Mouse (Mus musculus) midbrain, embryonic 14.5 days (tissue): ENCODE measurements around the gene Pald1. TPM values are rescaled to one million over a fixed set of nuclear protein-coding genes. Genes with fewer than 3 reads are reported as not detected.

Experiments
- ATAC-seq: fragments of 200-750 bp; cut with Nextera tagmentation; 2 replicates; pipeline ENCODE4 v1.8.0; 2017; ENCODE audit warnings: moderate number of reproducible peaks, moderate library complexity; ENCODE audit not compliant: low FRiP score, low TSS enrichment
- DNase-seq: peaks from one replicate; pipeline ENCODE4 v3.0.0-alpha.2; 2015
- H3K27ac ChIP-seq: fragments of 300-500 bp; sonication (generic); replicated peaks from 2 replicates; pipeline ENCODE4 v1.5.1; 2014; ENCODE audit warnings: mild to moderate bottlenecking, low read depth, low read length, moderate library complexity
- H3K27me3 ChIP-seq: fragments of 300-500 bp; sonication (generic); 2 replicates; pipeline ENCODE4 v1.6.1; 2014; ENCODE audit warnings: low read length, control low read depth, mixed read lengths; ENCODE audit not compliant: control insufficient read depth, insufficient read depth
- H3K36me3 ChIP-seq: fragments of 300-500 bp; sonication (generic); 2 replicates; pipeline ENCODE4 v1.6.1; 2014; ENCODE audit warnings: low read length, control low read depth; ENCODE audit not compliant: control insufficient read depth, insufficient read depth
- H3K4me1 ChIP-seq: fragments of 300-500 bp; sonication (generic); 2 replicates; pipeline ENCODE4 v1.6.1; 2014; ENCODE audit warnings: mild to moderate bottlenecking, antibody characterized with exemption, low read length, control low read depth; ENCODE audit not compliant: control insufficient read depth, insufficient read depth
- H3K4me2 ChIP-seq: fragments of 300-500 bp; sonication (generic); 2 replicates; pipeline ENCODE4 v1.6.1; 2014; ENCODE audit warnings: mild to moderate bottlenecking, low read length, moderate library complexity
- H3K4me3 ChIP-seq: fragments of 300-500 bp; sonication (generic); replicated peaks from 2 replicates; pipeline ENCODE4 v1.5.1; 2014; ENCODE audit warnings: low read depth, low read length
- H3K9ac ChIP-seq: fragments of 300-500 bp; sonication (generic); replicated peaks from 2 replicates; pipeline ENCODE4 v1.6.1; 2014; ENCODE audit warnings: mild to moderate bottlenecking, low read length, moderate library complexity
- H3K9me3 ChIP-seq: fragments of 300-500 bp; sonication (generic); 2 replicates; pipeline ENCODE4 v1.6.1; 2016; ENCODE audit warnings: low read length, control low read depth, mixed read lengths; ENCODE audit not compliant: control insufficient read depth
- WGBS: fragments of 180-500 bp; shearing (Covaris S2); extraction: QIAGEN DNeasy Blood & Tissue Kit; methylation state at CpG from one replicate; pipeline ENCODE4 v1.1.7; 2014; 5-methylcytosine and 5-hydroxymethylcytosine counted together
- polyA plus RNA-seq: library from polyadenylated mRNA; unstranded; fragments of >200 nt; fragmentation: Nextera tagmentation; extraction: Ambion mirVana; gene quantifications from 2 replicates; pipeline ENCODE4 v1.2.1, GENCODE M21; 2014

Gene Pald1
- polyA plus RNA-seq, 1 experiment from 2014 or later, result 18.7 TPM

DNA sequence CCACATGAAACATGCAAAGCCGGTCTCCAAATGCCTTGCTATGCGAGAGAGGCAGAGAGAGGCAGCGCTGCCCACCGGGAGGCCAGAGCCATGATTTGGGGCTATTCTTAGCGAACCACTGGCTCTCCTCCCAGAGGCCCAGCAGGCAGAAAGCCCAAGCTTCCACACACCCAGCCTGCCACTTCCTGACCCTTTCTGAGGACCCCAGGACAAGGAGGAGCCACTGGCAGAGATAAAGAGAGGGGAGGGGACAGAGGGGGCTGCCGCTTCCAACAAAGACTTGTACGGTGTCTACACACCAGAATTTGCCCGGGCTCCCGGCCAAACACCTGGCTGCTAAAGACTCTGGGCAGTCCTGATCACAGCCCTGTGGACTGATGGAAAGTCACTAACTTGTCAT lies 3.1 kb downstream of the Pald1 start:
- Histone ChIP-seq H3K4me3 (no peak overlapping the region), H3K9ac (no peak overlapping the region), H3K36me3 (no peaks in the 10 kb centered on the region), H3K9me3 (no peaks in the 10 kb centered on the region), H3K4me2 (peak overlapping the region; percentile 90), H3K4me1 (peaks cover 27% of the 10 kb centered on the region), H3K27me3 (no peaks in the 10 kb centered on the region), H3K27ac (peak overlapping the region; percentile 10; the same call in 1 of the 2 replicates)
- DNase-seq (peak; percentile 35), ATAC-seq (no peak)
- WGBS, result 5% methylated on average over 9 of the region's 9 CpGs

DNA sequence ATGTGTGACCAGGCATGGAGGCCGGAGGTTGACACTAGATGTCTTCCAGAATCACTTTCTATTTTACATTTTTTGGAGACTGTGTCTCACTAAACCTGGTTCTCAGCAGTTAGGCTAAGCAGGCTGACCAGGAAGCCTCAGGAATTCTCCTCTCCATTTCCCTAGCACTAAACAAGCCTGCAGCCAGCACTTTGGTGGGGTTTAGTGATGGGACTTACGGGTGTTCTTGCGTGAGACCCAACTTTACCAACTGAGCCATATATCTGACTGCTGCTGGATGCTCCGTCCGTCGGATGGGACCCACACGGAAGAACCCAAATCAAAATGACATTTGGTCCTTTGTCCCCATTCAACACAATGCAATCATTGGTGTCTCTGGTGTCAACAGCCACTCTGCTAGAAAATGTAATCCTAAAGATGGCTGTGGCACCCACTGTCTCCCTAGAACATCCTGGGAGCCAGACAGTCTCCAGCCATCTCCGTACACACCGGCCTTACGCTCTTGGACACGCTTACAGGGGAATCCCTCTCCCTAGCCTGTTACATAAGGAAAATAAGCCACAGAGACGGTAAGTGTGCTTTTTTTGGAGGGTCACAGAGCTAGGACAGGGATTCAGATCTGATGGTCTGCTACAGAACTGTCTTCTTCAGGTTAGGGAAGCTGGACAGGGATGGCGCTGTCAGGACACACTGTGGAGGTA lies 3.8 kb downstream of the Pald1 start:
- no peaks in the 10 kb centered on the region for H3K36me3 ChIP-seq
- no peak for ATAC-seq
- H3K9me3 ChIP-seq, result no peaks in the 10 kb centered on the region
- H3K4me2 ChIP-seq, result peak overlapping the region; percentile 90; the same call in 1 of the 2 replicates
- H3K4me1 ChIP-seq, result peaks cover 27% of the 10 kb centered on the region
- DNase-seq, result no peak
- 83% methylated on average over 13 of the region's 13 CpGs for WGBS
- H3K27me3 ChIP-seq, result no peaks in the 10 kb centered on the region
- no peak overlapping the region for H3K9ac ChIP-seq
- no peak overlapping the region for H3K4me3 ChIP-seq
- no peak overlapping the region for H3K27ac ChIP-seq

DNA sequence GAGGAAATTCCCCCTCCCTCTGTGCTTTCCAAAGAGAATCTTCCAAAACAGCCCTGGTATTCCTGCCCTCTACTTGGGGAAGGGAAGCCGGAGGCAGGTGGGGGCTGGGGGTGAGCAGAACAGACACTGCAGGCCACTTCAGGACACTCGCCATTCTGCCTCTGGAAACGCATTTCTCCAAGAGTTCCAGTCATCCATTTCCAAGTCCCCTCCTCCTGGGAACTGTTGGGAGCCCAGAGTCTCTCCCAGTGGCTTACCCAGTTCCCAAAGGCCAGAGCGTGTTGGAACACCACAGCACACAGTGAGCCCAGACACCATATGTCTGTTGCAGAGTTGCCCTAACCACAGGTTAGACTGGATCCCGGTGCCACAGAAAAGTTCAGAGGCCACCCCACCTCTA lies 4.6 kb downstream of the Pald1 start:
- Histone ChIP-seq H3K27me3 (no peaks in the 10 kb centered on the region), H3K27ac (no peak overlapping the region), H3K4me3 (no peak overlapping the region), H3K9ac (no peak overlapping the region), H3K4me1 (peaks cover 21% of the 10 kb centered on the region; the same call in 1 of the 2 replicates), H3K9me3 (no peaks in the 10 kb centered on the region), H3K36me3 (no peaks in the 10 kb centered on the region), H3K4me2 (no peak overlapping the region)
- ATAC-seq (no peak), DNase-seq (no peak)
- WGBS, result 80% methylated on average over 5 of the region's 5 CpGs

DNA sequence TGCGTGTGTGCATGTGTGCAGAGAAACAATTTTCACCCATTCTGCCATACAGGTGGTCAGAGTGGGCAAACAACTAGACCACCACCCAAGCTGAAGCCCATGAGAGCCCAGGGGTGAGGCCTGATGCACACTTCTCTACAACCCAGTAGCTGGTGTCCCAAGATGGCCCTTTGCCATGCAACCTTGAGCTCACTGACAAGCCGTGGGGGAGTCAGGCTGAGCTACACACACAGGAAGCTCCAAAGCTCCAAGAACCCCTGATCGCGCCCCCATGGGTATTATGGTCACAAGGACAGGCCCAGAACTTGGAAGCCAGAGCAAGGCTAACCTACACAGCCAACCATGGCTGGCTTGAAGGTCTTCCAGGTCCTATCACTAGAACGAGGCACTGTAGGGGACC lies 5.3 kb downstream of the Pald1 start:
- no peaks in the 10 kb centered on the region for H3K27me3 ChIP-seq
- H3K4me3 ChIP-seq, result no peak overlapping the region
- H3K4me2 ChIP-seq, result no peak overlapping the region
- no peaks in the 10 kb centered on the region for H3K9me3 ChIP-seq
- ATAC-seq (no peak), DNase-seq (no peak)
- H3K36me3 ChIP-seq, result no peaks in the 10 kb centered on the region
- H3K9ac ChIP-seq, result no peak overlapping the region
- peaks cover 19% of the 10 kb centered on the region; the same call in 1 of the 2 replicates for H3K4me1 ChIP-seq
- H3K27ac ChIP-seq, result no peak overlapping the region
- 94% methylated on average over 5 of the region's 5 CpGs for WGBS

DNA sequence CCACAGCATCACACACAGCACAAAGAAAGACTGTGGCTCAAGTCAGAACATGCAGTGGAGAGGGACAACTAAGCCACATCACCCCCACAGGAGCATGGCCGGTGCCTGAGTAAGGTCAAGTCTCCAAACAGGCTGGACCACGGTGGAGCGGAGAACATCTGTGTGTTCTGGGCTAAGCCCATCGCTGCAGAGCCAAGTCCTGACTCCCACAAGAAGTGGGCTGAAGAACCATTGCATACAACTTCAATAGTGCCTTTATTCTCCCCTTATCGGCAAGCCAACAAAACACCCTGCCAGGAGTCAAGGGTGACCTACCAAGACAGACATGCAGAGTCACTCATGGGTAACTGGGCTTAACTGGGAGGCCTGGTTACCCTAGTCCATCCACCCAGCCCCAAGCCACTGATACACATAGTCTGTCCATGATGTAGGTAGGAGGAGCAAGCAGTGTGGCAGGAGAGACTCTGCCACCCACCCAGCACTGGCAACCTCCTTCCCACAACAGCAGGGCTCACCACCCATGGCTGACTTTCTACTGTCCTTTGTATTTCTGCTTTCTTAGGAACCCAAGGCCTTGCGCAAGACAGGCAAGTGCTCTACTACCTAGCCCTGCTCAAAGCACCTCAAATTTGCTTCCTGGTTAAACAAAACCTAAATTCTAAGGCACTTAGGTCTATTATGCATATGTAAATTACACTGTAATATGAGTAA lies 8.4 kb downstream of the Pald1 start:
- H3K27ac ChIP-seq, result no peak overlapping the region
- no peak overlapping the region for H3K4me3 ChIP-seq
- no peaks in the 10 kb centered on the region for H3K36me3 ChIP-seq
- WGBS, result 77% methylated on average over 6 of the region's 6 CpGs
- no peak overlapping the region for H3K4me2 ChIP-seq
- 0 out of 2 replicates have a peak, but pooled peaks cover 6% of the 10 kb centered on the region for H3K4me1 ChIP-seq
- no peak for DNase-seq
- ATAC-seq, result no peak
- no peak overlapping the region for H3K9ac ChIP-seq
- H3K27me3 ChIP-seq, result no peaks in the 10 kb centered on the region
- no peaks in the 10 kb centered on the region for H3K9me3 ChIP-seq

DNA sequence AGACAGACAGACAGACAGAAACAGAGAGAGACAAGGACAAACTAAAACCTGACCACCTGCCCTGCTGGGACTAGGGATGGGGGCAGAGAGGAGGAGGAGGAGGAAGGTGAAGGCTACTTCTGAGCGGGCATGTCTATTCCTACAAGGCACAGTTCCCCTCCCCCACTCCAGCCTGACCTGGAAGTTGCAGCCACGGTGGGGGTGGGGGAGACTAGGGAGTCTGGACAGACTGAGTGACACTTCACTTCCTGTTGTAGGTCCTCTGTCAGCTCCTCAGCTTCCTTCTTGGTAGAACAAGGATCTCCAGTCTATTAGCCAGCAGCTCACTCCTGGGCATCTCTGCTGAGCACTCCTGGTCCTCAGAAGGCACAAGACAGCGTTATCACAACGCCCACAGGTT lies 9.3 kb downstream of the Pald1 start:
- Histone ChIP-seq H3K9me3 (no peaks in the 10 kb centered on the region), H3K4me2 (no peak overlapping the region), H3K4me3 (no peak overlapping the region), H3K4me1 (no peaks in the 10 kb centered on the region), H3K27ac (no peak overlapping the region), H3K36me3 (no peaks in the 10 kb centered on the region), H3K27me3 (no peaks in the 10 kb centered on the region), H3K9ac (no peak overlapping the region)
- 63% methylated on average over 4 of the region's 4 CpGs for WGBS
- no peak for DNase-seq
- no peak for ATAC-seq

DNA sequence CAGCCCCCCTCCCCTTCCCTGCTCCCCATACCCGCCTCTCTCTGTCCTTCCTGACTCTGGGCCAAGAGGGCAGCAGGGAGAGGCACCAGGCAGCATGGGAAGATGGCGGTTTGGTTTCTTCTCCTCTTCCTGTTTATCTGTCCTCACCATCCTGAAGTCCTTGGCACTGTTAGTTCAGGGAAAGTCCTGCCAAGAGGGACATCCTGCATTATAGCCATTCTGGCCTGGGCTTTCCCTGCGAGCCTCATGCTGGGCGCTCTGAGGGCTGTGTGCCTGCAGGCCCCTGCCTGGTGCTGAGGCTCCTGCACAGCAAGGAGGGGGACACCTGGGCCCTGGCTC lies 10.8 kb downstream of the Pald1 start:
- Histone ChIP-seq H3K27ac (no peak overlapping the region), H3K9me3 (no peaks in the 10 kb centered on the region), H3K4me3 (no peak overlapping the region), H3K4me1 (no peaks in the 10 kb centered on the region), H3K36me3 (no peaks in the 10 kb centered on the region), H3K27me3 (no peaks in the 10 kb centered on the region), H3K9ac (no peak overlapping the region), H3K4me2 (no peak overlapping the region)
- no peak for ATAC-seq
- DNase-seq, result no peak
- 76% methylated on average over 4 of the region's 4 CpGs for WGBS

DNA sequence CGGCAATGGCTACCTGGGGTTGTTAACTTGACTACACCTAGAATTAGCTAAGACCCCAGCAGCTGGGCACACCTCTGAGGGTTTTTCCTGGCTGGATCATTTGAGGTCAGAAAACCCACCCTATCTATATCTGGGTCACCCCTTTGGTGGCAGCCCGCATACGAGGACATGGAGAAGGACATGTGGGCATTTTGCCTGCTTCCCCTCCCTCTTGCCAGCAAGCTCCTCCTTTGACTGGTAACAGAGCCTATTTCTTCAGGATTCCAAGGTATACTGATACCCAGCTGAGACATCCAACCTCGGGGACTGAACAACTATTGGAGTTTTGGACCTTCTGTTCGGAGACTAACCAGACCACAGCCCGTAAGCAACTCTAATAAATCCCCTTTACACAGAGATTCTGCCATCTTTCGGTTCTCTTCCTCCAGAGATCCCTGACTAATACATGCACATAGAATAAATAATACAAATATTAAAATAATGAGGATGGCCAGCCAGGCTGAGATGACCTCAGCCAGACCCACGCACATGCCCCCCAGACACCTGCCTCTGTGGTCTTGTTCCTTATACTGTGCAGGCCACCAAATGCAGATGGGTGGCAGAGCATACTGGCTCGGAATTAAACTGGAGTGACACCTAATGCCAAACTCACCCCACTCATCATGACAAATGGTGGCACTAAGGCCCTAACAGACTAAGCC lies 11.3 kb downstream of the Pald1 start:
- no peaks in the 10 kb centered on the region for H3K9me3 ChIP-seq
- no peaks in the 10 kb centered on the region for H3K4me1 ChIP-seq
- WGBS, result 84% methylated on average over 9 of the region's 9 CpGs
- ATAC-seq (no peak), DNase-seq (no peak)
- no peaks in the 10 kb centered on the region for H3K36me3 ChIP-seq
- no peaks in the 10 kb centered on the region for H3K27me3 ChIP-seq
- H3K4me2 ChIP-seq, result no peak overlapping the region
- no peak overlapping the region for H3K4me3 ChIP-seq
- no peak overlapping the region for H3K27ac ChIP-seq
- no peak overlapping the region for H3K9ac ChIP-seq
